Mouse (Mus musculus): Measurements from ENCODE around the gene Cbx1. TPM values are rescaled to one million over a fixed set of nuclear protein-coding genes. Genes with fewer than 3 reads are reported as not detected.
"Not testable (repeated sequence)": the region's sequence is repeated elsewhere in the genome, so short reads cannot be mapped to it uniquely, and the experiment has no call there.

Gene Cbx1
- polyA plus RNA-seq, 1 experiment, result 43.8 TPM

GRCm38 (mm10) chr11:96796586-96796985 lies 7.7 kb downstream of the Cbx1 start:
- Histone ChIP-seq H3ac (ENCODE audit: control insufficient read depth, insufficient read length, low read depth) (no peak overlapping the region), H3K27me3 (ENCODE audit: control insufficient read depth, insufficient read depth, insufficient read length) (no peaks in the 10 kb centered on the region), H3K4me3 (ENCODE audit: insufficient read depth, poor library complexity, severe bottlenecking) (no peak overlapping the region), H3K79me3 (ENCODE audit: low read depth) (peaks cover 79% of the 10 kb centered on the region), H3K79me2 (ENCODE audit: control insufficient read depth, insufficient read depth) (peaks cover 100% of the 10 kb centered on the region), H3K36me3 (ENCODE audit: control insufficient read depth, insufficient read depth) (peaks cover 64% of the 10 kb centered on the region)
- TF ChIP-seq FOSL1 (IDR thresholded peaks at IDR 0.05; ENCODE audit: insufficient read depth, low read length, poor library complexity, severe bottlenecking) (no peak), MYOD1 (IDR thresholded peaks at IDR 0.05; ENCODE audit: control insufficient read depth, insufficient read length, low read depth) (no peak), CEBPB (IDR thresholded peaks at IDR 0.05; ENCODE audit: low read depth) (no peak), MYOG (IDR thresholded peaks at IDR 0.05; ENCODE audit: control insufficient read depth, extremely low read depth, insufficient read length) (no peak), USF1 (IDR thresholded peaks at IDR 0.05; ENCODE audit: low read depth) (no peak)

GRCm38 (mm10) chr11:96799511-96799910 lies 10.6 kb downstream of the Cbx1 start:
- H3K79me3 ChIP-seq (ENCODE audit: low read depth), result peaks cover 63% of the 10 kb centered on the region
- H3K27me3 ChIP-seq (ENCODE audit: control insufficient read depth, insufficient read depth, insufficient read length), result no peaks in the 10 kb centered on the region
- H3ac ChIP-seq (ENCODE audit: control insufficient read depth, insufficient read length, low read depth), result no peak overlapping the region
- no peak overlapping the region for H3K4me3 ChIP-seq (ENCODE audit: insufficient read depth, poor library complexity, severe bottlenecking)
- TF ChIP-seq CEBPB (IDR thresholded peaks at IDR 0.05; ENCODE audit: low read depth), result no peak
- TF ChIP-seq USF1 (IDR thresholded peaks at IDR 0.05; ENCODE audit: low read depth), result no peak
- TF ChIP-seq MYOD1 (IDR thresholded peaks at IDR 0.05; ENCODE audit: control insufficient read depth, insufficient read length, low read depth), result no peak
- TF ChIP-seq MAX (IDR thresholded peaks at IDR 0.05), result no peak
- TF ChIP-seq FOSL1 (IDR thresholded peaks at IDR 0.05; ENCODE audit: insufficient read depth, low read length, poor library complexity, severe bottlenecking), result no peak
- TF ChIP-seq CTCF (IDR thresholded peaks at IDR 0.05; ENCODE audit: control insufficient read depth, insufficient read depth, insufficient read length), result no peak
- TF ChIP-seq MYOG (IDR thresholded peaks at IDR 0.05; ENCODE audit: control insufficient read depth, extremely low read depth, insufficient read length), result no peak
- peaks cover 81% of the 10 kb centered on the region for H3K36me3 ChIP-seq (ENCODE audit: control insufficient read depth, insufficient read depth)
- peaks cover 87% of the 10 kb centered on the region for H3K79me2 ChIP-seq (ENCODE audit: control insufficient read depth, insufficient read depth)

GRCm38 (mm10) chr11:96805606-96806005 lies 16.7 kb downstream of the Cbx1 start:
- peaks cover 26% of the 10 kb centered on the region for H3K79me2 ChIP-seq (ENCODE audit: control insufficient read depth, insufficient read depth)
- TF ChIP-seq FOSL1 (IDR thresholded peaks at IDR 0.05; ENCODE audit: insufficient read depth, low read length, poor library complexity, severe bottlenecking) (no peak), MYOG (IDR thresholded peaks at IDR 0.05; ENCODE audit: control insufficient read depth, extremely low read depth, insufficient read length) (no peak), MAX (IDR thresholded peaks at IDR 0.05) (no peak), CEBPB (IDR thresholded peaks at IDR 0.05; ENCODE audit: low read depth) (no peak), MYOD1 (IDR thresholded peaks at IDR 0.05; ENCODE audit: control insufficient read depth, insufficient read length, low read depth) (no peak), USF1 (IDR thresholded peaks at IDR 0.05; ENCODE audit: low read depth) (no peak), CTCF (IDR thresholded peaks at IDR 0.05; ENCODE audit: control insufficient read depth, insufficient read depth, insufficient read length) (no peak)
- H3K4me3 ChIP-seq (ENCODE audit: insufficient read depth, poor library complexity, severe bottlenecking), result no peak overlapping the region
- peaks cover 11% of the 10 kb centered on the region for H3K79me3 ChIP-seq (ENCODE audit: low read depth)
- H3ac ChIP-seq (ENCODE audit: control insufficient read depth, insufficient read length, low read depth), result no peak overlapping the region
- H3K36me3 ChIP-seq (ENCODE audit: control insufficient read depth, insufficient read depth), result peaks cover 99% of the 10 kb centered on the region
- no peaks in the 10 kb centered on the region for H3K27me3 ChIP-seq (ENCODE audit: control insufficient read depth, insufficient read depth, insufficient read length)

- no peak for TF ChIP-seq MYOG (IDR thresholded peaks at IDR 0.05; ENCODE audit: control insufficient read depth, extremely low read depth, insufficient read length)
- no peak for TF ChIP-seq USF1 (IDR thresholded peaks at IDR 0.05; ENCODE audit: low read depth)
- no peak for TF ChIP-seq FOSL1 (IDR thresholded peaks at IDR 0.05; ENCODE audit: insufficient read depth, low read length, poor library complexity, severe bottlenecking)
- TF ChIP-seq MYOD1 (IDR thresholded peaks at IDR 0.05; ENCODE audit: control insufficient read depth, insufficient read length, low read depth), result no peak
- TF ChIP-seq CEBPB (IDR thresholded peaks at IDR 0.05; ENCODE audit: low read depth), result no peak
- no peak for TF ChIP-seq MAX (IDR thresholded peaks at IDR 0.05)
- no peak for TF ChIP-seq CTCF (IDR thresholded peaks at IDR 0.05; ENCODE audit: control insufficient read depth, insufficient read depth, insufficient read length)
- no peaks in the 10 kb centered on the region for H3K27me3 ChIP-seq (ENCODE audit: control insufficient read depth, insufficient read depth, insufficient read length)
- H3K4me3 ChIP-seq (ENCODE audit: insufficient read depth, poor library complexity, severe bottlenecking), result no peak overlapping the region
- H3K79me2 ChIP-seq (ENCODE audit: control insufficient read depth, insufficient read depth), result peaks cover 5% of the 10 kb centered on the region
- H3K36me3 ChIP-seq (ENCODE audit: control insufficient read depth, insufficient read depth), result peaks cover 93% of the 10 kb centered on the region
- peaks cover 4% of the 10 kb centered on the region for H3K79me3 ChIP-seq (ENCODE audit: low read depth)
- H3ac ChIP-seq (ENCODE audit: control insufficient read depth, insufficient read length, low read depth), result no peak overlapping the region
Observed at GRCm38 (mm10) chr11:96808066-96808465, 19.1 kb downstream of the Cbx1 start.

- H3K36me3 ChIP-seq (ENCODE audit: control insufficient read depth, insufficient read depth), result peaks cover 79% of the 10 kb centered on the region
Observed at GRCm38 (mm10) chr11:96809562-96810235, 20.8 kb downstream of the Cbx1 start.

GRCm38 (mm10) chr11:96811188-96811587 lies 22.3 kb downstream of the Cbx1 start:
- not testable (repeated sequence) for H3K79me2 ChIP-seq (ENCODE audit: control insufficient read depth, insufficient read depth); H3K79me3 ChIP-seq (ENCODE audit: low read depth); H3K4me3 ChIP-seq (ENCODE audit: insufficient read depth, poor library complexity, severe bottlenecking); H3K27me3 ChIP-seq (ENCODE audit: control insufficient read depth, insufficient read depth, insufficient read length); H3ac ChIP-seq (ENCODE audit: control insufficient read depth, insufficient read length, low read depth)
- H3K36me3 ChIP-seq (ENCODE audit: control insufficient read depth, insufficient read depth), result peaks cover 78% of the 10 kb centered on the region

More at GRCm38 (mm10) chr11:96809562-96810235, 20.8 kb downstream of the Cbx1 start:
- Histone ChIP-seq H3K79me2 (ENCODE audit: control insufficient read depth, insufficient read depth) (no peaks in the 10 kb centered on the region), H3K27me3 (ENCODE audit: control insufficient read depth, insufficient read depth, insufficient read length) (no peaks in the 10 kb centered on the region), H3K79me3 (ENCODE audit: low read depth) (peaks cover 1% of the 10 kb centered on the region), H3K4me3 (ENCODE audit: insufficient read depth, poor library complexity, severe bottlenecking) (no peak overlapping the region), H3ac (ENCODE audit: control insufficient read depth, insufficient read length, low read depth) (no peak overlapping the region)
- no peak for TF ChIP-seq MYOD1 (IDR thresholded peaks at IDR 0.05; ENCODE audit: control insufficient read depth, insufficient read length, low read depth)
- no peak for TF ChIP-seq USF1 (IDR thresholded peaks at IDR 0.05; ENCODE audit: low read depth)
- TF ChIP-seq CTCF (IDR thresholded peaks at IDR 0.05; ENCODE audit: control insufficient read depth, insufficient read depth, insufficient read length), result no peak
- no peak for TF ChIP-seq MYOG (IDR thresholded peaks at IDR 0.05; ENCODE audit: control insufficient read depth, extremely low read depth, insufficient read length)

Data from C2C12 (cell line).